Mouse (Mus musculus): ENCODE data around the gene Rom1.
"Not testable (repeated sequence)": the region's sequence is repeated elsewhere in the genome, so short reads cannot be mapped to it uniquely, and the experiment has no call there.

The Rom1 gene

DNA sequence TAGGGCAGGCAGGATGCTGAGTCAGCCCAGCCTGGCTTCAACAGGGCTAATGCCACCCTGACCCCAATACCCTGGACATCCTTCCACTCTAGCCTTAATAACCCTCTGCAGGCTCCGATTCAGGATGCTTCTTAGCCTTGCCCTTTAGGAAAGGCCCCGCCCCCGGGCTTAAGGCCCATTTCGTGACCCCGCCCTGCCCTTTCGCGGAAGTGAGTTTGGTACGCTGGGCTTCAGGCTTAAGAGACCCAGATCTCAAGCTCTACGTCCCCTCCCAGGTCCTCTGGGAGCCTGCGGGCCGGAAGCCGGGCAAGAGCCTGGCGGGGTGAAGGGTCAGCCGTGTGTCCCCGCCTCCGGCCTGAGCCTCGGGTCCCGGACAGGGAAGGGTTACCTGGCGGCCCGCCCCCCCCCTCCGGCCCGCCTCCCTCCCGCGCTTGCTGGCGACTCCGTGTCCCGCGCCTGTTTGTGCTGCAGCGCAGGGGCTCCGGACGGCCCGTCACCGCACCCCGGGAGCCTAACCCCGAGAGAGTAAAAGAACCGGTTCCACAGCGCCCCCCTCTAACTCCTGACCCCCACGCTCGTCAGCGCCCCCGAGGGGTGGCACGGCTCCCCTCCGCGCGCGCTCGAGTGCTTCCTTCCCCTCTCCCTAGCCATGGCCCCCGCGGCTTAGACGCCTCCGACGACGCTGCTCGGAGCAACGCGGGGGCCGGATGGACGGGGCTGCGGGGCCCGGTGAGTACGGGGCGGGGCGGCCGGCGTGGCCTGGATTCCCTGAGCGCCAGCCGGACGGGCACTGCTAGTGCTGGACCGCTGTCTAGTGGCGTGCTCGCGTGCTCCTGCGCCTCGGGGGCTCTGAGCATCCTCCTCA lies at the start of gene Rom1, which contains the start of gene Eml3:
Gene Rom1 (minus strand): TSS at position 133 of the 865 bp plus-strand sequence.
Gene Eml3 (plus strand): TSS at position 329 of the 865 bp plus-strand sequence.
- DNase-seq: peak; percentile 85

DNA sequence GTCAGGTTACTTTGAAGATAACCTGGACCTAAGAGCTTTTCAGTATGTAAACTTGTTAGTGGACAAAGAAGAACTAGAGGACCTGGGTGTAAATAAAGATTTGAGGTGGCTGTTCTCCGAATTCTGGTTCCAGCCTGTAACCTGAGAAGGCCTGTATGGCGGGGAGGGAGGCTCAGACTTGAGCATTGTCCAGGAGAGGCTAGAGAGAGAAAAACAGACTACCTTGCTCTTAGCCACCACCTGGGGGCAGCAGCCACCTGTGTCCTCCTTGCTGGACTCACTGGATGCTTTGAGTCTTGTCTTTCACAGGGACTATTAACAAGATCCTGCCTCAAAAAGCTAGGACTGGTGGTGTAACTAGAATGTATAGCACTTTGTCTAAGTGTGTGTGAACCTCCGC lies 47.4 kb upstream of the Rom1 start:
- DNase-seq: peak; percentile 68 to 75

- no peak for DNase-seq
Observed at GRCm38 (mm10) chr19:8975491-8975890, 46.3 kb upstream of the Rom1 start.

DNA sequence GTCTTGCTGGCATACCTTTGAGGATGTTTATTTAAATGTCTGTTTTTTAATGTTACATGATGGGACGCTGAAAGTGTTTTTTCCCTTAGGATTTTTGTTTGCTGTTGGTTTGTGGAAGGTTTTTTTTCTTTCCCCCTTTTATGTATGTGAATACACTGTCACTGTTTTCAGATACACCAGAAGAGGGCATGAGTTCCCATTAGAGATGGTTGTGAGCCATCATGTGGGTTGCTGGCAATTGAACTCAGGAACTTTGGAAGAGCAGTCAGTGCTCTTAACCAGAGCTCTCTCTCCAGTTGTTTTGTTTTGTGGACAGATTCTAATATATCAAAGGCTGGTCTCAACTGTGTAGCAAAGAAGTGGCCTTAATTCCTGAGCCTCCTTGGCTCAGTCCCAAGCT lies 45.5 kb upstream of the Rom1 start:
- DNase-seq: no peak

GRCm38 (mm10) chr19:8972491-8972890 lies 43.3 kb upstream of the Rom1 start:
- DNase-seq: not testable (repeated sequence)

- no peak for DNase-seq
Observed at GRCm38 (mm10) chr19:8967893-8968292, 38.7 kb upstream of the Rom1 start.

GRCm38 (mm10) chr19:8967373-8967743 lies 38.2 kb upstream of the Rom1 start:
- DNase-seq: peak in 1 of 2 experiments; percentile 33

GRCm38 (mm10) chr19:8966590-8967372 lies 37.6 kb upstream of the Rom1 start, which contains the start of gene Eef1g:
Gene Eef1g (plus strand): TSS chr19:8967041.
- peak; percentile 97 to 99 for DNase-seq

- DNase-seq: no peak
Observed at GRCm38 (mm10) chr19:8966198-8966589, 37.0 kb upstream of the Rom1 start.

DNA sequence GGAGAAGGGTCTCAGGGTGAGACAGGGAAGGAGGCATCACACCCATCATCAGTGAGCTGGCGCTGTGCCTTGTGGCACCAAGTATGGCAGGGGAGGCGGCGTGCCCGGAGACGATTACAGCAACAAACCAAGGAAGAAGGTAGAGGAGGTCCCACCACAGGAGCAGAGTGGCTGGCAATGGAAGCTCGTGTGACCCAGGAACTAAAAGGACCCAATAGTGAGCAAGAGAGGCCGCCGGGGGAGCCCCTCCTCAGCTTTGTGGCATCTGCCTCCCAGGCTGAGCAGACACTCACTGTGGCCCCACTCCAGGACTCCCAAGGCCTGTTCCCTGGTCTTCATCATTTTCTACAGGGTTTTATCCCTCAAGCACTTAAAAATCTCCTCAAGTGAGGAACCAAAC lies 36.6 kb upstream of the Rom1 start:
- DNase-seq: peak; percentile 44 to 45

GRCm38 (mm10) chr19:8965075-8965474 lies 35.9 kb upstream of the Rom1 start:
- peak in 1 of 2 experiments; percentile 11 for DNase-seq

- no peak for DNase-seq
Observed at GRCm38 (mm10) chr19:8962256-8962655, 33.1 kb upstream of the Rom1 start.

DNA sequence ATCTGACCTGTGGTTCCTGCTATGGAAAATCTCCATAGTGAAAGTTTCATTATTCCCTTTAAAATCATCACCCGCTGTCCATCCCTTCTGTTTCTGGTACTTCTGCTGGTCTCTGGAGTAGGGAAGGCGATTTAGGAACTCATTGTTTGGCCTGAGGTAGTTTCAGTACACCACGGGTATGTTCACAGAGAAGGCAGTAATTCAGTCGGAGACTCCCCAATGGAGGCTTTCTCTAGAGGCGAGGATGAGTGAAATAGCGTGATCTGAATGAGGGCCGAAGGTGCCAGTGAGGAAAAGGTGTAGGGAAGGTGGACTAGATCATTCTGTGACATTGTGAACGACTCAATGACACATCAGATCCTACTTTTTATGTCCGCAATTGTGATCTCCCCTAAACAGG lies 25.0 kb upstream of the Rom1 start:
- no peak for DNase-seq

GRCm38 (mm10) chr19:8953135-8954039 lies 24.2 kb upstream of the Rom1 start, which contains the start of gene Tut1:
Gene Tut1 (plus strand): TSS chr19:8953847.
- DNase-seq: peak; percentile 92

GRCm38 (mm10) chr19:8952241-8952640 lies 23.1 kb upstream of the Rom1 start:
- DNase-seq: no peak

DNA sequence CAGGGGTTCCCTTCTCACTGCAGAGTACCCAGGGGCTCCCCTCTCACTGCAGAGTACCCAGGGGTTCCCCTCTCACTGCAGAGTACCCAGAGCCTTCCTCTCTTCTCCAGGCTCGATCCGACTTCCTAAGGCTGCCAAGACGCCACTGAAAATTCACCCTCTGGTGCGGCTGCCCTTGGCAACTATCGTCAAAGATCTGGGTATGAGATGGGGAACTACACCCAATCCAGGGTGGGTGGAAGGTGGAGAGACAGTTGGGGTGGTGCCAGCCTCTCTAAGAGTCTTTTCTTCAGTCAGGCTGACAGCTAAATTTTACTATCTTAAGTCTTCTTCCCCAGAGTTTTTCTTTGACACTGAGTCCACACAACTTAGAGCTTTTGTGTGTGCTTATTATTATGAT lies 21.0 kb upstream of the Rom1 start:
- DNase-seq: no peak

GRCm38 (mm10) chr19:8946929-8947328 lies 17.8 kb upstream of the Rom1 start:
- DNase-seq: no peak

DNA sequence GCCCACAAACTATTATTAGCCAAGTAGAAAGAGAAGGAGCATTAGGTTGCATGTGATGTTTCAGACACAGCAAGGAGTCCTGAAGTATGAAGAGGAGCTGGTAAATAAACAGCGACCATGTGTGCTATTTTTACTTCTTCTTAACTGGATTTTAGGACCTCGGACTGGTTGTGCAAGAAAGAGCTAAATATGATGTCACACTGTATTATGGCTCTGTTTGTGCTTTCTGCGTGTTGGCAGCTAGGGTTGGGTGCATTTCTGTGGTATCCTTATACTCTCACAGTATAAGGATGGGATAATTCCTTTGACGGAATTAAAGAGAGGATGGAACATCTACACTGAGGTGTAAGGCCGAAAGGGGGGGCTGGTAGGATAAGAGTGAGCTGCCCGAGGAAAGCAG lies 16.1 kb upstream of the Rom1 start:
- no peak for DNase-seq

DNA sequence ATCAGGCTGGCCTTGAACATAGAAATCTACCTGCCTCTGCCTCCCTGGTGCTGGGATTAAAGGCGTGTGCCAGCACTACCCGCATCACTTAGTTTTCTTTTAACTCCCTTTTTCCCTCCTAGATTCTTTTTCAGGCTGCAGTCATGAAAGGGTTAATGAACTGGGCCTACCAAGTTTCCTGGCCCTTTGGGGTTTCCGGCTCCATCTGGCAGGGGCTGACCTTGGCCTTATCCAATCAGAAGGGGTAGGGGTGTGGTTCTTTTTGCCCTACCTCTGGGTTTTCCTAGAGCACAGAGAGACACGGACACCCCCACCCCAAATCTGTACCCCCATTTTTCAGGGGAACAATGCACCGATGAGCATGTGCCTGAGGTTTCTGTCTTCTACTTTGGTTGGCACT lies 15.6 kb upstream of the Rom1 start:
- peak; percentile 81 to 86 for DNase-seq

GRCm38 (mm10) chr19:8944062-8944461 lies 14.9 kb upstream of the Rom1 start:
- peak in 1 of 2 experiments; percentile 21 for DNase-seq

GRCm38 (mm10) chr19:8943047-8943446 lies 13.9 kb upstream of the Rom1 start:
- DNase-seq: no peak

DNA sequence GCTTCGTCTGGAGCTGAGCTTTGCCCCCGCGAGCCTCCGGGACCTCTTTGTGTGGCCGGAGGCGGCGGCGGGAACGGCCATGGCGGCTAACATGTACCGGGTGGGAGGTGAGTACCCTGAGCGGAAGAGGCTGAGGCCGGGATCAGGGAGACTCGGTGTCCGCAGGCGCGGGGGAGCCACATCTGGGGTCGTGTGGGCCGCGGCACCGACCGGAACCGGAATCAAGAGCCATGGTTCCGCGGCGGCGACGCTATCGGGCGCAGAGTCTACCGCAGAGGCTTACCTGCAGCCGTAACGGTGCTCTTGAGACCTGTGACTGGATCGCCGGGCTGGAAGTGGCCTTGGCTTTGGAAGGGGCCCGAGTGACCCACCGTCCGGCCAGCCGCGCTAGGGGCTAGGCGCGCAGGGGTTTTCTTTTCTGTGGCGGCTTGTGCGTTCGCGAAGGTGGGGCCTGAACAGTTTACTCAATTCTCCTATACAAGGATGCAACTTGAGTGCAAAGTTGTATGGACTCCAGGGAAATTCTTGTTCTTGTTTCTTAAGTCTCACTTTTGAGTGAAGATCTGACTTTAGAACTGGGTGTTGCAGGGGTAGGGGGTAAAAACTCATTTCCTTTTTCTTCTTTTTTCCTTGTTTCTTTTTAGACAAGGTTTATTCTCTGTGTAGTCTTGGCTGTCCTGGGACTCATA lies 13.3 kb upstream of the Rom1 start:
- DNase-seq: no peak

All from cerebellum, postnatal 10 days (tissue).